ENCODE assay signal across 10 mouse cellular contexts in genomic region chr9:42886112-42886766, GRCm38 (mm10).
"Had no signal": no experiment of that assay in that cellular context is flagged by ENCODE, and none has a peak within 500 bp of the region (broad histone marks: within the 10 kb centered on the region; RNA-seq: fewer than 3 reads in every experiment).

No protein-coding gene starts in this region.

- H3K9ac ChIP-seq: limb, embryonic 13.5 days; liver, embryonic 14.5 days; stomach, embryonic 15.5 days had no signal

- DNase-seq: layer of hippocampus, adult 9-11 months; layer of hippocampus, postnatal 36 days; left cerebral cortex, postnatal 4 days; lung, adult 18-20 months; right cerebral cortex, postnatal 14 days; thymus, adult 2 months; thymus, postnatal 25 days had no signal

- H3K27me3 ChIP-seq: stomach, embryonic 15.5 days had no signal

- H3K4me2 ChIP-seq: limb, embryonic 13.5 days; stomach, embryonic 15.5 days had no signal

- H3K4me3 ChIP-seq: limb, embryonic 13.5 days; stomach, embryonic 15.5 days had no signal

- H3K36me3 ChIP-seq: limb, embryonic 13.5 days; stomach, embryonic 15.5 days had no signal

- H3K9me3 ChIP-seq: limb, embryonic 13.5 days; stomach, embryonic 15.5 days had no signal

- H3K27ac ChIP-seq: limb, embryonic 13.5 days; liver, embryonic 14.5 days; stomach, embryonic 15.5 days had no signal
